Comparison of ENCODE assay signal across 11 mouse cellular contexts in the genomic region with DNA sequence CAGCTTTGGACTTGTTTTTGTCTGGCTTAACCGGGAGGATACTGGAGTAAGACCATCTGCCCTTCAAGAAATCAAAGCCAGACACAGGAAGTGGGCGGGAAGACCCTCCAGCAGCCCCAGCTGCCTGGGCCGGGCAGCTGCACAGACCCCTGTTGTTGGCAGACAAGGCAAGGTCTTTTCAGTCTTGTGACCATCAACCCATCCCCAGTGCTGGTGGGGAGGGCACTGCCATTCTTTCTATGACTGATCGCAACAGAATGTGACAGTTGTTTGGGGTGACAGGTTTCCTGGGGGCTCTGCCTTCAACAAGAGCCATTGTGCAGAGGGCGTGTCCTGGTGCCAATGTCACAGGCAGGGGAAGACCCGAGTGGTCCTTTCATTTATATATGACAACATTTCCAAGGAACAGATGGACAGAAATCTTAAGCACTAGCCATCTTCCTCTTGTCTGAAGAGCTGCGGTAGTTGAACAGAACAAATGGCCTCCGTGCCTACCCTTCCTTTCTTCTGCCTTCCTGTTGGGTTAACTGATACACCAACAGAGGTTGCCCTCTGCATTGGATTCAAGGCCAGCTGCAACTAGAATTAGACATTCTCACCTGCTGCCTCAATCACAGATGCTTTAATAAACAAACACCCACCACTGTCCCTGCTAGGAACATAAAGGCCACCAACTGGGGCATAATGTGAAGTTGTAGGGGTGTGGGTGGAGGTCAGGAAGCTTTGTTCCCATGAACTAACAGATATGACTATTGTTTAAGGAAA.
DNase-seq lines count a peak whose midpoint lies in the region; ATAC-seq and TF ChIP-seq lines count a peak whose summit lies in the region.
"Had no signal": no experiment of that assay in that cellular context is flagged by ENCODE, and none has a peak within 500 bp of the region (broad histone marks: within the 10 kb centered on the region; RNA-seq: fewer than 3 reads in every experiment).

No protein-coding gene starts in this region.

- 0 out of 2 replicates have a peak, but pooled peaks have one; percentile 17 for ATAC-seq in kidney, embryonic 16.5 days (ENCODE audit: low FRiP score, low TSS enrichment)
- peak; percentile 90 for ATAC-seq in hindbrain, postnatal 0 days

- DNase-seq in kidney, adult 2 months = no peak
- peak; percentile 48 for DNase-seq in embryo, embryonic 11 days
- DNase-seq in hindbrain, postnatal 0 days (ENCODE audit: low spot score) = peak; percentile 70
- DNase-seq in testis, postnatal 10 days (ENCODE audit: low spot score) = no peak
- no peak for DNase-seq in spleen, postnatal 36 days (ENCODE audit: low spot score in 2 of 2)
- DNase-seq in layer of hippocampus, adult 9-11 months = no peak
- DNase-seq: adrenal gland, postnatal 14 days; gastrocnemius, postnatal 10 days had no signal

- no peak overlapping the region for H3ac ChIP-seq in myocyte (ENCODE audit: control insufficient read depth, insufficient read length)

- peaks cover 23% of the 10 kb centered on the region for H3K4me1 ChIP-seq in kidney, embryonic 16.5 days (ENCODE audit: insufficient read depth, low read length)
- no peaks in the 10 kb centered on the region for H3K4me1 ChIP-seq in kidney, adult 2 months (ENCODE audit: control insufficient read depth, insufficient read depth, low read length)
- H3K4me1 ChIP-seq in hindbrain, postnatal 0 days (ENCODE audit: insufficient read depth, low read length) = peaks cover 4% of the 10 kb centered on the region; the same call in 1 of the 2 replicates

- H3K9me3 ChIP-seq in kidney, embryonic 16.5 days (ENCODE audit: low read length) = no peaks in the 10 kb centered on the region
- no peaks in the 10 kb centered on the region for H3K9me3 ChIP-seq in hindbrain, postnatal 0 days (ENCODE audit: low read length)

- no peaks in the 10 kb centered on the region for H3K27me3 ChIP-seq in kidney, embryonic 16.5 days (ENCODE audit: insufficient read depth, low read length)
- no peaks in the 10 kb centered on the region for H3K27me3 ChIP-seq in kidney, adult 2 months (replicated peaks; ENCODE audit: control insufficient read depth, insufficient read depth, low read length)
- no peaks in the 10 kb centered on the region for H3K27me3 ChIP-seq in hindbrain, postnatal 0 days (ENCODE audit: insufficient read depth, low read length)
- no peaks in the 10 kb centered on the region for H3K27me3 ChIP-seq in myocyte (ENCODE audit: control insufficient read depth, insufficient read depth, insufficient read length)

- no peaks in the 10 kb centered on the region for H3K79me2 ChIP-seq in myocyte (ENCODE audit: control insufficient read depth, insufficient read depth)

- no peak overlapping the region for H3K27ac ChIP-seq in kidney, embryonic 16.5 days (ENCODE audit: low read length)
- no peak overlapping the region for H3K27ac ChIP-seq in kidney, adult 2 months (ENCODE audit: insufficient read depth, low read depth, low read length)
- H3K27ac ChIP-seq in hindbrain, postnatal 0 days = peak overlapping the region; percentile 49; the same call in 1 of the 2 replicates
- H3K27ac ChIP-seq: liver, embryonic 14.5 days had no signal

- no peak overlapping the region for H3K4me2 ChIP-seq in kidney, embryonic 16.5 days (replicated peaks; ENCODE audit: low read depth, low read length)
- H3K4me2 ChIP-seq in hindbrain, postnatal 0 days (ENCODE audit: low read depth, low read length) = no peak overlapping the region
- no peak overlapping the region for H3K4me2 ChIP-seq in myocyte (ENCODE audit: low read depth)

- H3K36me3 ChIP-seq in kidney, embryonic 16.5 days (ENCODE audit: insufficient read depth, low read length) = no peaks in the 10 kb centered on the region
- no peaks in the 10 kb centered on the region for H3K36me3 ChIP-seq in kidney, adult 2 months (ENCODE audit: control insufficient read depth, insufficient read depth, low read length)
- H3K36me3 ChIP-seq in hindbrain, postnatal 0 days (ENCODE audit: insufficient read depth, low read length) = no peaks in the 10 kb centered on the region
- no peaks in the 10 kb centered on the region for H3K36me3 ChIP-seq in myocyte (ENCODE audit: control insufficient read depth, insufficient read depth)

- H3K9ac ChIP-seq in kidney, embryonic 16.5 days (replicated peaks; ENCODE audit: low read length) = no peak overlapping the region
- H3K9ac ChIP-seq in hindbrain, postnatal 0 days (replicated peaks; ENCODE audit: low read length) = no peak overlapping the region
- H3K9ac ChIP-seq: liver, embryonic 14.5 days had no signal

- no peak for TF ChIP-seq POLR2A in kidney, adult 2 months (IDR thresholded peaks at IDR 0.05; ENCODE audit: low read depth, low read length)
- no peak for TF ChIP-seq POLR2A in myocyte (IDR thresholded peaks at IDR 0.05; ENCODE audit: insufficient read length, low read depth)

- no peak overlapping the region for H3K4me3 ChIP-seq in kidney, embryonic 16.5 days (ENCODE audit: low read length)
- no peak overlapping the region for H3K4me3 ChIP-seq in kidney, adult 2 months (ENCODE audit: insufficient read depth, low read depth, low read length)
- no peak overlapping the region for H3K4me3 ChIP-seq in hindbrain, postnatal 0 days (ENCODE audit: low read length)
- no peak overlapping the region for H3K4me3 ChIP-seq in myocyte

- TF ChIP-seq CTCF in kidney, adult 2 months (conservative IDR thresholded peaks at IDR 0.05; ENCODE audit: insufficient read depth, insufficient read length, low read depth, low read length) = no peak
- no peak for TF ChIP-seq CTCF in hindbrain, postnatal 0 days (IDR thresholded peaks at IDR 0.05; ENCODE audit: low read depth)

- WGBS in kidney, embryonic 16.5 days = 57% methylated on average over 8 of the region's 8 CpGs
- 72% methylated on average over 8 of the region's 8 CpGs for WGBS in kidney, adult 2 months
- 42% methylated on average over 8 of the region's 8 CpGs for WGBS in hindbrain, postnatal 0 days

TF ChIP-seq in myocyte, 11 proteins besides CTCF, POLR2A, EP300 and RAD21:
- TF ChIP-seq MYOD1 (IDR thresholded peaks at IDR 0.05; ENCODE audit: control insufficient read depth in 1 of 3, insufficient read length in 2 of 3, low read depth in 2 of 3) (peak in 2 of 3 experiments; percentile 90 to 94), TCF12 (IDR thresholded peaks at IDR 0.05; ENCODE audit: insufficient read depth, poor library complexity, severe bottlenecking) (peak; percentile 83), CEBPB (IDR thresholded peaks at IDR 0.05; ENCODE audit: insufficient read depth, poor library complexity, severe bottlenecking) (no peak), E2F4 (IDR thresholded peaks at IDR 0.05; ENCODE audit: insufficient read depth) (no peak), SRF (IDR thresholded peaks at IDR 0.05; ENCODE audit: control insufficient read depth, insufficient read length, low read depth) (no peak), POLR2AphosphoS2 (IDR thresholded peaks at IDR 0.05; ENCODE audit: insufficient read length, low read depth) (no peak), REST (IDR thresholded peaks at IDR 0.05; ENCODE audit: insufficient read depth, insufficient read length) (no peak), MYOG (IDR thresholded peaks at IDR 0.05; ENCODE audit: control insufficient read depth in 1 of 3, insufficient read depth in 1 of 3, insufficient read length in 2 of 3, low read depth in 2 of 3) (peak in 2 of 3 experiments; percentile 91 to 98), TCF3 (IDR thresholded peaks at IDR 0.05; ENCODE audit: insufficient read length, low read depth) (peak; percentile 76), MAX (IDR thresholded peaks at IDR 0.05; ENCODE audit: low read depth) (no peak), USF1 (IDR thresholded peaks at IDR 0.05; ENCODE audit: low read depth) (no peak)

Comparison
In these comparisons a context has a peak if more than half of its experiments do, and no peak if none do; other contexts are left out.
1. DNase-seq: peak in embryo, embryonic 11 days (single experiment) and hindbrain, postnatal 0 days (single experiment); none in kidney, adult 2 months (single experiment), testis, postnatal 10 days (single experiment), spleen, postnatal 36 days (0 of 2) and layer of hippocampus, adult 9-11 months (single experiment).